Mouse (Mus musculus) embryonic facial prominence, embryonic 10.5 days (tissue): ENCODE measurements around the gene Cd3eap. TPM values are rescaled to one million over a fixed set of nuclear protein-coding genes. Genes with fewer than 3 reads are reported as not detected.

Experiments
- DNase-seq: peaks from one replicate; pipeline ENCODE4 v3.0.0-alpha.2; 2017; ENCODE audit warnings: low spot score
- H3K27ac ChIP-seq: fragments of 300-500 bp; sonication (generic); replicated peaks from 2 replicates; pipeline ENCODE4 v1.5.1; 2016; ENCODE audit warnings: mild to moderate bottlenecking
- H3K27me3 ChIP-seq: fragments of 300-500 bp; sonication (generic); replicated peaks from 2 replicates; pipeline ENCODE4 v1.6.1; 2016; ENCODE audit warnings: low read depth, mild to moderate bottlenecking; ENCODE audit not compliant: poor library complexity, severe bottlenecking
- H3K36me3 ChIP-seq: fragments of 300-500 bp; sonication (generic); replicated peaks from 2 replicates; pipeline ENCODE4 v1.6.1; 2016; ENCODE audit warnings: mild to moderate bottlenecking, moderate library complexity
- H3K4me1 ChIP-seq: fragments of 300-500 bp; sonication (generic); 2 replicates; pipeline ENCODE4 v1.6.1; 2016
- H3K4me3 ChIP-seq: fragments of 300-500 bp; sonication (generic); 2 replicates; pipeline ENCODE4 v1.5.1; 2016; ENCODE audit warnings: mild to moderate bottlenecking, moderate library complexity
- H3K9me3 ChIP-seq: fragments of 300-500 bp; sonication (generic); 2 replicates; pipeline ENCODE4 v1.6.1; 2016; ENCODE audit warnings: mild to moderate bottlenecking
- WGBS: fragments of 180-500 bp; shearing (Covaris S2); methylation state at CpG from one replicate; pipeline ENCODE4 v1.1.7; 2016; 5-methylcytosine and 5-hydroxymethylcytosine counted together
- microRNA counts: library from miRNA; unstranded; fragments of <30 nt; microRNA quantifications from one replicate; lab custom pipeline; 2017
- microRNA-seq: library from miRNA; unstranded; fragments of <30 nt; microRNA quantifications from one replicate; pipeline ENCODE4, GENCODE M21; 2017
- polyA plus RNA-seq: library from polyadenylated mRNA; unstranded; fragments of >200 nt; fragmentation: Nextera tagmentation; extraction: Ambion mirVana; gene quantifications from 2 replicates; pipeline ENCODE4 v1.2.1, GENCODE M21; 2016

Cd3eap gene
- polyA plus RNA-seq, 1 experiment from 2014 or later: 28.9 TPM

- H3K4me3 ChIP-seq: peak within 1 kb of the TSS; percentile 82
- WGBS: under 1% methylated on average over 49 of the region's 49 CpGs
- H3K9me3 ChIP-seq: no peaks in the 10 kb centered on the region
- no peaks in the 10 kb centered on the region for H3K36me3 ChIP-seq
- peak within 1 kb of the TSS; percentile 67 for H3K27ac ChIP-seq
- peak; percentile 95 for DNase-seq
- H3K27me3 ChIP-seq: peaks cover 62% of the 10 kb centered on the region
- H3K4me1 ChIP-seq: peaks cover 32% of the 10 kb centered on the region
These were observed 49.2 kb downstream of the Cd3eap start, which contains the start of gene Fosb for GRCm38 (mm10) chr7:19309884-19310641. Fosb (minus strand) TSS chr7:19310051.

GRCm38 (mm10) chr7:19309278-19309883 is 49.9 kb downstream of the Cd3eap start:
- H3K4me1 ChIP-seq: peaks cover 39% of the 10 kb centered on the region
- no peaks in the 10 kb centered on the region for H3K9me3 ChIP-seq
- H3K4me3 ChIP-seq: peak overlapping the region; percentile 82
- H3K36me3 ChIP-seq: no peaks in the 10 kb centered on the region
- peak overlapping the region; percentile 63 for H3K27ac ChIP-seq
- peaks cover 64% of the 10 kb centered on the region for H3K27me3 ChIP-seq
- no peak for DNase-seq
- 1% methylated on average over 48 of the region's 48 CpGs for WGBS

GRCm38 (mm10) chr7:19308454-19309277 is 50.6 kb downstream of the Cd3eap start:
- peaks cover 46% of the 10 kb centered on the region for H3K4me1 ChIP-seq
- peak; percentile 98 for DNase-seq
- no peaks in the 10 kb centered on the region for H3K9me3 ChIP-seq
- H3K4me3 ChIP-seq: peak overlapping the region; percentile 82
- no peaks in the 10 kb centered on the region for H3K36me3 ChIP-seq
- peak overlapping the region; percentile 63; the same call in 1 of the 2 replicates for H3K27ac ChIP-seq
- under 1% methylated on average over 58 of the region's 58 CpGs for WGBS
- H3K27me3 ChIP-seq: peaks cover 64% of the 10 kb centered on the region

DNA sequence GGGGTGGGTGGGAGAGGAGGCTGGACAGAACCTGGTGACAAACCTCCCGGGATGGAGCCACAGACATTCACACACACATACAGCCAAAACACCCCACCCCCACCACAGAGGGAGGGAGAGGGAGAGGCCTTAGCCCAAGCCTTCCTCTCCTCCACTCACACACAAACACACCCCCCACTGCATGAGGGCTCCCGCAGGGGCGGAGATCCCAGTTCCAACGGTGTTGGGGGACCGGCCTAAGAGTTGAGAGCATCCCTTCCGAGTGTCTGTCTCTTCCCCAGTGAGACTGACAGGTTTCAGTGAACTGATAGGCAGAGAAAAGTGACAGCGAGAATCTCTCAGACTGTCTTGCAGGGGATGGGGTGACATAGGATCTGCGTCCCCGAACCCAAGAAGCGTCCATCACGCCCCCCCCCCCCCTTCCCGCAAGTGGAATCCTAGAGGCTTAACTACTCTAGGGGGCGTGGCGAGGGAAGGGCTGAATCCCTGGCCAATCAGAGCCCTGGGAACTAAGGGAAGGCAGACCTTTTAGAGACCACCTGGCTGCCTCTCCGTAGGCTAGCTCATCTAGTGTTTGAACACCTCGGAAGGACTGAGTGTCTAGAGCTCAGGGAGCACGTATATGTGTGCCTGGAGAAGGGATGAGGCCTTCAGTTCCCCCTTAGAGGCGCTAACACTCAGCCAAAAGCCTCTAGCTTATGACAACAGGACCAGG is 51.4 kb downstream of the Cd3eap start:
- 2% methylated on average over 18 of the region's 18 CpGs for WGBS
- peak overlapping the region; percentile 63; the same call in 1 of the 2 replicates for H3K27ac ChIP-seq

DNA sequence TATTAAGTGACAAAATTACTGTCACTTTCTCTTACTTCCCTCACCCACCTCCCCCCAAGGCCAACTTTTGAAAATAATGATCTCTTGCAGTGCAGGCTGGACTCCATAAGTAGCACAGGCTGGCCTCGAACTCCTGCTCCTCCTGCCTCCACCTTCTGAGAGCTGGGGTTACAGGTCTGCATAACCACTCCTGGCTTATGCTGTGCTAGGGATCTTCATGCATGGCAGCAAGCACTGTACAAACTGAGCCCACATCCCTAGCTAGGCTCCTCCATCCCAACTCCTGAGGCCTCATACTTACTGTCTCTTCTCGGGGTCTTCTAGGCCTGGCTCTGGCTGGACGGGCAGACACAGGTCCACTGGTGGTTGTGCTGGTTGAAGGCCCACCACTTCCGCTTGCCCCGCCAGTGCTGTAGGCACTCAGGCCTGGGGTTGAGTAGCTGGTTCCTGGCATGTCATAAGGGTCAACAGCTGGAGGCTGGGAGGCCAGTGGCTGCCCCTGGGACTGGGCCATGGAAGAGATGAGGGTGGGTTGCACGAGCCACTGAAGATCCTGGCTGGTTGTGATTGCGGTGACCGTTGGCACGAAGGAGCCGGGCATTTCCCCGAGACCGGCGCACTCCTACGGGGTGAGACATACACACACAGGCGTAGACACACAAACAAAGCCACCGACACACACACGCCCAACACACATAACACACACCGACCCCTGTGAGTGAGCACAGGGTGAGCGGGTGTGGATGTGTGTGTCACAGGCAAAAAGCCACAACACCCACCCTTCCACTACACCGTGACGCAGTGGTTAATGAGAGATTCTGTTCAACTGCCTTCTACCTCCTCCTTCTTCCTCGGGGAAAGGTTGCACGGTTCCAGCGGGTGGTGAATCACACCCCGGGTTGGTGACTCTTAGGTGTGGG is 52.2 kb downstream of the Cd3eap start:
- no peak for DNase-seq
- peaks cover 52% of the 10 kb centered on the region for H3K4me1 ChIP-seq
- H3K4me3 ChIP-seq: peak overlapping the region; percentile 82
- H3K9me3 ChIP-seq: no peaks in the 10 kb centered on the region
- WGBS: 66% methylated on average over 25 of the region's 25 CpGs
- H3K27ac ChIP-seq: no peak overlapping the region
- H3K27me3 ChIP-seq: peaks cover 72% of the 10 kb centered on the region
- no peaks in the 10 kb centered on the region for H3K36me3 ChIP-seq

More for the DNA sequence above, 51.4 kb downstream of the Cd3eap start:
- peak; percentile 73 for DNase-seq
- H3K4me3 ChIP-seq: peak overlapping the region; percentile 82
- H3K36me3 ChIP-seq: no peaks in the 10 kb centered on the region
- peaks cover 50% of the 10 kb centered on the region for H3K4me1 ChIP-seq
- H3K9me3 ChIP-seq: no peaks in the 10 kb centered on the region
- peaks cover 65% of the 10 kb centered on the region for H3K27me3 ChIP-seq

MicroRNA genes within 50 kb of the gene (microRNA counts, 519-probe panel; counts per million panel counts)
- microRNA mmu-miR-343 (lab: Ali Mortazavi, UCI): 188 counts per million, percentile 57 among the panel's probes with 10 or more counts

Small RNA genes lying within 50 kb of the gene (microRNA-seq; reads per million reads assigned to microRNA genes)
- not detected for gene Mir343

Other genes with a start within 250 kb of the Cd3eap start
- 0.99 and 1.9 TPM in 2 replicates for gene Gm4969, start 241.1 kb downstream of the Cd3eap start, polyA plus RNA-seq
- 15.9 and 18.0 TPM in 2 replicates for gene Fbxo46, start 239.6 kb downstream of the Cd3eap start, polyA plus RNA-seq
- 14.6 and 15.1 TPM in 2 replicates for gene Qpctl, start 210.2 kb downstream of the Cd3eap start, polyA plus RNA-seq
- gene Snrpd2, start 209.8 kb downstream of the Cd3eap start, polyA plus RNA-seq: 178 and 189 TPM in 2 replicates
- 1.4 and 1.6 TPM in 2 replicates for gene Gipr, start 193.4 kb downstream of the Cd3eap start, polyA plus RNA-seq
- 5.2 and 6.2 TPM in 2 replicates for gene Eml2, start 183.1 kb downstream of the Cd3eap start, polyA plus RNA-seq
- 1.7 and 2.0 TPM in 2 replicates for gene Gpr4, start 146.9 kb downstream of the Cd3eap start, polyA plus RNA-seq
- 46.4 and 49.4 TPM in 2 replicates for gene Opa3, start 131.1 kb downstream of the Cd3eap start, polyA plus RNA-seq
- 56.7 and 61.1 TPM in 2 replicates for gene Vasp, start 87.7 kb downstream of the Cd3eap start, polyA plus RNA-seq
- gene Ppm1n, start 79.4 kb downstream of the Cd3eap start, polyA plus RNA-seq: 0.25 TPM in 1 of 2 replicates, not detected in the other
- 16.6 and 18.8 TPM in 2 replicates for gene Rtn2, start 76.9 kb downstream of the Cd3eap start, polyA plus RNA-seq
- gene Fosb, start 49.4 kb downstream of the Cd3eap start, polyA plus RNA-seq: 0.09 TPM in 1 of 2 replicates, not detected in the other
- 102 and 107 TPM in 2 replicates for gene Ercc1, start 14.7 kb downstream of the Cd3eap start, polyA plus RNA-seq
- gene Ppp1r13l, start 266 bp upstream of the Cd3eap start, polyA plus RNA-seq: 6.9 and 7.1 TPM in 2 replicates
- 28.1 and 28.8 TPM in 2 replicates for gene Ercc2, start 22.5 kb upstream of the Cd3eap start, polyA plus RNA-seq
- 7.9 and 8.8 TPM in 2 replicates for gene Klc3, start 44.6 kb upstream of the Cd3eap start, polyA plus RNA-seq
- 0.20 TPM in 1 of 2 replicates, not detected in the other for gene Ckm, start 45.3 kb upstream of the Cd3eap start, polyA plus RNA-seq
- 7.1 and 8.0 TPM in 2 replicates for gene Mark4, start 99.3 kb upstream of the Cd3eap start, polyA plus RNA-seq
- 1.2 and 1.3 TPM in 2 replicates for gene Exoc3l2, start 103.8 kb upstream of the Cd3eap start, polyA plus RNA-seq
- gene Bloc1s3, start 148.9 kb upstream of the Cd3eap start, polyA plus RNA-seq: 1.9 TPM in 2 replicates
- gene Trappc6a, start 148.9 kb upstream of the Cd3eap start, polyA plus RNA-seq: 72.6 and 73.9 TPM in 2 replicates
- gene Nkpd1, start 158.4 kb upstream of the Cd3eap start, polyA plus RNA-seq: 0.17 and 0.19 TPM in 2 replicates
- 20.7 and 22.9 TPM in 2 replicates for gene Ppp1r37, start 203.6 kb upstream of the Cd3eap start, polyA plus RNA-seq
- gene Zfp296, start 217.8 kb upstream of the Cd3eap start, polyA plus RNA-seq: 0.41 and 0.44 TPM in 2 replicates
- gene Gemin7, start 218.1 kb upstream of the Cd3eap start, polyA plus RNA-seq: 187 and 191 TPM in 2 replicates
- gene Clasrp, start 245.0 kb upstream of the Cd3eap start, polyA plus RNA-seq: 58.0 and 58.9 TPM in 2 replicates